Mouse (Mus musculus) CH12.LX (cell line): ENCODE measurements around the gene Zbtb42.

ENCODE experiments used
- BHLHE40 ChIP-seq: IDR thresholded peaks from 2 replicates; pipeline ENCODE4 v1.6.1; 2011; ENCODE audit warnings: mild to moderate bottlenecking, low read depth, low read length, improper control_type of control experiment
- CHD2 ChIP-seq: IDR thresholded peaks from 2 replicates; pipeline ENCODE4 v1.6.1; 2011; ENCODE audit warnings: low read length, improper control_type of control experiment
- CTCF ChIP-seq, 2 experiments: IDR thresholded peaks in 1 of 2; conservative IDR thresholded peaks in 1 of 2; 2 replicates each; pipeline ENCODE4 v1.5.1; 2011 to 2012; ENCODE audit warnings: low read depth in 2 of 2, low read length in 2 of 2, improper control_type of control experiment in 1 of 2, inconsistent platforms in 1 of 2, mild to moderate bottlenecking in 1 of 2, moderate library complexity in 1 of 2
- POLR2A ChIP-seq: IDR thresholded peaks from 2 replicates; pipeline ENCODE4 v1.6.1; 2011; ENCODE audit warnings: low read depth, mild to moderate bottlenecking, improper control_type of control experiment, low read length
- RAD21 ChIP-seq: IDR thresholded peaks from 2 replicates; pipeline ENCODE4 v1.6.1; 2011; ENCODE audit warnings: low read depth, mild to moderate bottlenecking, low read length, improper control_type of control experiment, moderate library complexity
- TBP ChIP-seq: conservative IDR thresholded peaks from 2 replicates; pipeline ENCODE4 v1.6.1; 2011; ENCODE audit warnings: low read depth, low read length, improper control_type of control experiment
- ZKSCAN1 ChIP-seq: IDR thresholded peaks from 2 replicates; pipeline ENCODE4 v1.6.1; 2012; ENCODE audit warnings: low read depth, inconsistent platforms, low read length, improper control_type of control experiment, borderline replicate concordance

DNA sequence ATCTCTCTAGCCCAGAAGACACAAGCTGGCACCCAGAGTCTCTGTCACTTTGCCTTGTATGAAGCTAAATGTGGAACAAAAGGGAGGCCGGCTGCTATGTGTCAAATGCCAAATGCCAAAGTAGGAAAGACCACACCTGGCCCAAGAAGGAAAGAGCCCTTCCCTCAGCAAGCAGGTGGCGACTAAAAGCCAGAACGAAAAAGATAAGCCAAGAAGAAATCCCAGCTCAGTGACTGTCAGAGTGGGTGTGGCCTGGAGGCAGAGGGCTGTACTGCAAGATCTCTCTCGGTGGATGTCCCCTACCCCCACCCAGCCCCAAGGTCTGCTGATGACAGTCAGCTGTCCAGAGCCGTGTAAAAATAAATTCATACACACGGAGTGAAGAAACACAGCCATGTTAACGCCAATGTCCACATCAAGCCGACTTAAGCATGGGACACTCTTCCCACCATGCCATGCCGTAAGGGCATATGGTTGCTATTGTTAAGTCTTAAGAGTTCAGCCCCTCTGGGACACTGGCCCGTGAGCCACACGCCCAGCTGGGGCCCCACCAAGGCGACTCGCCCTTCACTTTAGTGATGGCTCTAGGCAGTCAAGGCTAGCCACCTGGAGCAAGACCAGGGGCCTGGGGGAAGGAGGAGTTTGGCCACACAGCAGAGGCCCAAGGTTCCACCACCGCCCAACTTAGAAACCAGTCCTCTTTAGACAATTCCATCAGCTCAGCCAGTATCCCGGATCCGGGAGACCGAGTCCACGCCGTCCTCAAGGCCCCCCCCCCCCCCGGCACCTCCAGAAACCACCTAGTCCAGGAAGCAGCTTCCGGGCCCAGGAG is 5.7 kb upstream of the Zbtb42 start:
- TF ChIP-seq ZKSCAN1 (no peak), CHD2 (peak; percentile 31; the same call in 1 of the 2 replicates), CTCF (conservative IDR thresholded peaks at IDR 0.05 in 1 of 2, IDR thresholded peaks at IDR 0.05 in 1 of 2; ENCODE audit: low read depth in 2 of 2, low read length in 2 of 2) (no peak), POLR2A (no peak), BHLHE40 (peak; percentile 74), RAD21 (no peak), TBP (no peak)
